In the genomic region with DNA sequence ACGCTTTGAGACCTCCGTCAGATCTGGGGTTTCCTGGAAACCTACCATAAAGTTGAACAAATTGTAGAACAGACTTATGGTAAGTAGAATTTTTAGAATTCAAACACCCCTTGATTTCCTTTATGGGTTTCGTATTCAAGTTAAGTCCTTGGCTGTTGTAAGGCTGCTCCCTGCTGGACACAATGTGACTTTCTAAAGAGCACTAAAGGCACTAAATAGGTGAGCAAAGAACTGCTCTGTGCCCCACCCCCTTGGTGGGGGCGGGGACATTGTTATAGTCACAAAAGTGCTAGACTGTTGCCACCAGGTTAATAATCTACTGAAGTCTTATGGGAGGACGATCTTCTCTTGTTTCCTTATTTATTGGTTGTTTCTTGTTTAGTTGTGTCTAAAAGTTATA, we compare ENCODE assay signal across 8 mouse cellular contexts. TPM values are rescaled to one million over a fixed set of nuclear protein-coding genes. Genes with fewer than 3 reads are reported as not detected.
A peak's percentile ranks its signal among the peaks of the same experiment; 100 is the strongest.
DNase-seq lines count a peak whose midpoint lies in the region; ATAC-seq lines count a peak whose summit lies in the region.

No protein-coding gene starts in this region.

- no peak for ATAC-seq in kidney, embryonic 14.5 days (ENCODE audit: low FRiP score, low TSS enrichment)

- no peaks in the 10 kb centered on the region for H3K4me1 ChIP-seq in kidney, embryonic 14.5 days (ENCODE audit: control insufficient read depth, insufficient read depth, low read length)

- 83% methylated on average over 5 of the region's 5 CpGs for WGBS in kidney, embryonic 14.5 days

- no peak overlapping the region for H3K9ac ChIP-seq in kidney, embryonic 14.5 days (ENCODE audit: low read depth, low read length)

- H3K9me3 ChIP-seq in kidney, embryonic 14.5 days (ENCODE audit: control insufficient read depth, low read length): no peaks in the 10 kb centered on the region

- peaks cover 7% of the 10 kb centered on the region; the same call in 1 of the 2 replicates for H3K36me3 ChIP-seq in kidney, embryonic 14.5 days (ENCODE audit: control insufficient read depth, insufficient read depth, low read length)

- no peak overlapping the region for H3K27ac ChIP-seq in kidney, embryonic 14.5 days (ENCODE audit: low read depth, low read length)

- H3K4me2 ChIP-seq in kidney, embryonic 14.5 days (replicated peaks; ENCODE audit: low read depth, low read length): no peak overlapping the region

- H3K27me3 ChIP-seq in kidney, embryonic 14.5 days (ENCODE audit: control insufficient read depth, insufficient read depth, low read length): no peaks in the 10 kb centered on the region

- no peak overlapping the region for H3K4me3 ChIP-seq in kidney, embryonic 14.5 days (ENCODE audit: low read length)

- peak; percentile 56 for DNase-seq in kidney, adult 11 months
- peak; percentile 70 for DNase-seq in ES-CJ7 (ENCODE audit: low read depth, low spot score)
- peak; percentile 47 for DNase-seq in c-Kit-positive CD71-positive TER-119-negative erythroid progenitor cells, embryonic 14.5 days (ENCODE audit: low read depth)
- peak; percentile 3 for DNase-seq in lung, postnatal 14 days
- DNase-seq in layer of hippocampus, adult 8-10 months (ENCODE audit: low spot score in 2 of 2): no peak
- DNase-seq in ovary, postnatal 36 days (ENCODE audit: low spot score): no peak
- DNase-seq in ovary, postnatal 10 days (ENCODE audit: low spot score): no peak

RNA-seq across cellular contexts. Expression of gene Immp1l, which starts 3.9 kb away (rescaled TPM):
- polyA plus RNA-seq in kidney, embryonic 14.5 days (2014; fragmentation: Nextera tagmentation; extraction: Ambion mirVana): 133 and 174 TPM in 2 replicates
- 10 to 100 TPM; 22.1 to 37.2 (median 27.0) TPM for total RNA-seq in layer of hippocampus, adult 8-10 months (2022)

RNA-seq across cellular contexts. Expression of gene Elp4, which starts 4.0 kb away (rescaled TPM):
- polyA plus RNA-seq in kidney, embryonic 14.5 days (2014; fragmentation: Nextera tagmentation; extraction: Ambion mirVana): 43.6 and 44.4 TPM in 2 replicates
- 10 to 100 TPM; 16.9 to 28.2 (median 20.9) TPM for total RNA-seq in layer of hippocampus, adult 8-10 months (2022)

Comparison
In these comparisons a context has a peak if more than half of its experiments do, and no peak if none do; other contexts are left out.
1. DNase-seq: peak in kidney, adult 11 months (single experiment), ES-CJ7 (single experiment), c-Kit-positive CD71-positive TER-119-negative erythroid progenitor cells, embryonic 14.5 days (single experiment) and lung, postnatal 14 days (single experiment); none in layer of hippocampus, adult 8-10 months (0 of 2), ovary, postnatal 36 days (single experiment) and ovary, postnatal 10 days (single experiment).